Mouse (Mus musculus) cerebellum, adult 2 months (tissue): ENCODE measurements around the gene Eif4g3.

Experiments
- CTCF ChIP-seq: fragments of 200-500 bp; IDR thresholded peaks from 2 replicates; pipeline ENCODE4 v1.5.1; 2011; ENCODE audit warnings: low read depth, mild to moderate bottlenecking, control low read depth, low read length, moderate library complexity, borderline replicate concordance; ENCODE audit not compliant: insufficient read depth
- POLR2A ChIP-seq: fragments of 200-500 bp; IDR thresholded peaks from 2 replicates; pipeline ENCODE4 v1.6.1; 2011; ENCODE audit warnings: low read length, control low read depth, borderline replicate concordance; ENCODE audit not compliant: insufficient read depth

DNA sequence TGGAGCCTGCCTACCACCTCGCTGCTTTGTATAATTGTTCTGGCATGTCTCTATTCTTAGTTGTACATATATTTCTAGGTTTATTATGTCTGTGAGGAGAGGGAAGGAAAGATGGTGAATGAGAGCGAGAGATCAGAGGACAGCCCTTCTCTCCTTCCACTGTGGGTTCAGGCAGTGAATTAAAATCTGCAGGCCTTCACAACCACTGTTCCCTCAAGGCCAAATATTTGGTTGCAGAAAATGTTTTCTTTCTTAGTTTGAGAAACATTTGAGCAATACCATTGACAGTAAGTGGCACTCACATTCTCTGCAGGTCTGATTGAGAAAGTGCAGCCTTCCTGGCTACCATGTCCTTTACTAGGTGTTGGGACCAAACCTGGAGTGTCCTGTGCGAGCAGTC is 138.9 kb downstream of the Eif4g3 start:
- no peak for TF ChIP-seq CTCF
- TF ChIP-seq POLR2A: no peak
